Mouse (Mus musculus): ENCODE measurements around the gene Dbr1. TPM values are rescaled to one million over a fixed set of nuclear protein-coding genes. Genes with fewer than 3 reads are reported as not detected.
"Not testable (repeated sequence)": the region's sequence is repeated elsewhere in the genome, so short reads cannot be mapped to it uniquely, and the experiment has no call there.

Dbr1 gene
- polyA plus RNA-seq, 1 experiment from 2014 or later = 29.1 TPM

DNA sequence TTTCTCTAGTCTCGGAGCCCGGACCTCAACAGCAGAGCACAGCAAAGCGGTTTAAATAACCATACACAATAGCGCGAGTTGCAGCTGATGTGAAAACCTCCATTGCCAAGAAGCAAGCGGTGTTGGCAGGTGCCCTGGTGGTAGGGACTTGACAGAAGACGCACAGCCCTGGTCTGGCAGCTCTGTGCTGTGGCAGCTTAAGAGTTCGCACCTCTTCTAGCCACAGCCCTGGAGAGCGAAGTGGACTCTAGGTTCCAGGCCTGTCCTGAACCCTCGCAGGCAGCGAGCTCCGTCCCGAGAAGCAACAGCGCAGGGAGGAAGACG, 7.6 kb upstream of the Dbr1 start:
- 2% methylated on average over 15 of the region's 15 CpGs for WGBS
- Histone ChIP-seq H3K27me3 (peaks cover 10% of the 10 kb centered on the region), H3K4me3 (replicated peaks) (peak overlapping the region; percentile 96), H3K27ac (peak overlapping the region; percentile 96), H3K9me3 (no peaks in the 10 kb centered on the region), H3K4me2 (replicated peaks) (peak overlapping the region; percentile 93), H3K4me1 (replicated peaks) (peaks cover 35% of the 10 kb centered on the region), H3K9ac (replicated peaks) (peak overlapping the region; percentile 94), H3K36me3 (no peaks in the 10 kb centered on the region)
- ATAC-seq = peak; percentile 83

DNA sequence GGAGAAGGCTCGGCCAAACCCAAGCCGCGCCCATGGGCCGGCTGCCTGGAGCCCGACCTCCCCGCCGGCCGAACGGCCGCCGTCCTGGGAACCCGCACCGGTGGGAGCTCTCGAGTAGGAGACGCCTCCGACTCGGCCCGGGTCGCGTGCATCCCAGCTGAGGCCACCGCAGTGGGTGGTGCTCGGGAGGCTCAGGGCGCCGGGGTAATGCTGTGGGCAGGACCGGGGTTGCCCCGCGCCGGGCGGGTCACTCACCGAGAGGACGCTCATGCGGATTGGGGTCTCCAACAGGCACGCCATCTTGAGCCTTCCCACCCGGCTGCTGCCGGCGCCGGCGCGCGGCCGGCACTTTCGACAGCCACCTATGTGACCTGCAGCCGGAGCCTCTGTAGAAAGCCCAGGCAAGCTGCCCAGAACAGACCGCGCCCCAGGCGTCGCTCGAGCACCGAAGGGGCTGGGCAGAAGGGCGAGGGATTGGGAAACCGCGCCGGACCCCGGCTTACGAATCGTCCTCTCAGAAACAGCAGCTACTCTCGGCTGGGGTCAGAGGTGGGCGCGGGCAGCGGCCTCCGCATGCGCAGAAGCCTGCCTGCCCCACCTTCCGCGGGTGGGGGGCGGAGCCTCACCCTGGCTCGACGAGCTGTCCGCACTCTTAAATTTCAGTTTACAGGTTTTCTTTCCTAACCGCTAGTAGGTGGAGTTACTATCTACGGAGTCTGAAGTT, 7.1 kb upstream of the Dbr1 start, which contains the start of gene Armc8:
Gene Armc8 (minus strand): TSS at position 553 of the 724 bp plus-strand sequence.
- Histone ChIP-seq H3K27me3 (peaks cover 10% of the 10 kb centered on the region), H3K27ac (peak within 1 kb of the TSS; percentile 96), H3K4me1 (replicated peaks) (peaks cover 34% of the 10 kb centered on the region), H3K4me2 (replicated peaks) (peak within 1 kb of the TSS; percentile 93), H3K9me3 (no peaks in the 10 kb centered on the region), H3K4me3 (replicated peaks) (peak within 1 kb of the TSS; percentile 96), H3K36me3 (no peaks in the 10 kb centered on the region), H3K9ac (replicated peaks) (peak within 1 kb of the TSS; percentile 94)
- peak; percentile 95 for ATAC-seq
- WGBS = under 1% methylated on average over 69 of the region's 70 CpGs

DNA sequence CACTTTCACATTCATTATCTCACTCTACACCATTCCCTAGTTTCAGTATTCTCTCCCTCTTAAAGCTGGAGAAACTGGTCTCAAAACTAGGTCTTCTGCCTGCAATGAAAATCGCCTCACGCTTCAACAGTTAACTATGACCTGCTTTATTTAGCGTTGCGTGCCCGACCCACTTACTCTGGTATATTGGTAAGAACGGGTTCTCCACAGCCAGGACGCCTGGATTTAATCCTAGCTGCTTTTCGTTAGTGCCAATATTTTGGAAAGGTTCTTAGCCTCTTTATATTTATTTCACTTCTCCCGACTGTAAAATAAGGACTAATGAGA, 6.6 kb upstream of the Dbr1 start:
- peaks cover 10% of the 10 kb centered on the region for H3K27me3 ChIP-seq
- ATAC-seq = peak; percentile 57
- 2% methylated on average over 9 of the region's 9 CpGs for WGBS

DNA sequence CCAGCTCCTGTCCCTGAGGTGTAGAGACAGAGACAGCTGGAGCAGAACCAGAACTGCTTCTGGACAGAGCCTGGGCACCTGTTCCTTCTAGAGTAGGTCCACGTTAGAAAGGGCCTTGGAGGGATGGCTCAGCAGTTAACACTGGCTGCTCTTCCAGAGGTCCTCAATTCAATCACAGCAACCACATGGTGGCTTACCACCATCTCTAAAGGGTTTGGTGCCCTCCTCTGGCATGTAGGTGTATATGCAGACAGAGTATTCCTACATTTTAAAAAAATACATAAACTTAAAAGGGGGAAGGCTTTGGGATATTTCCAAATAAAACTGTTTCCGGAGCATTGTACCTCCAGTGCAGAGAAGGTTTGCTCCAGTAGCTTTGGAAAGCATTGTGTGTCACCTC, 5.1 kb downstream of the Dbr1 start:
- Histone ChIP-seq H3K27me3 (no peaks in the 10 kb centered on the region), H3K4me1 (replicated peaks) (peaks cover 17% of the 10 kb centered on the region), H3K9ac (replicated peaks) (no peak overlapping the region), H3K4me3 (replicated peaks) (no peak overlapping the region), H3K36me3 (peaks cover 50% of the 10 kb centered on the region), H3K4me2 (replicated peaks) (no peak overlapping the region), H3K9me3 (no peaks in the 10 kb centered on the region), H3K27ac (no peak overlapping the region)
- ATAC-seq = no peak
- 55% methylated on average over 2 of the region's 2 CpGs for WGBS

More for the DNA sequence above, 6.6 kb upstream of the Dbr1 start:
- Histone ChIP-seq H3K4me1 (replicated peaks) (peaks cover 29% of the 10 kb centered on the region), H3K4me2 (replicated peaks) (peak overlapping the region; percentile 93), H3K9me3 (no peaks in the 10 kb centered on the region), H3K9ac (replicated peaks) (peak overlapping the region; percentile 94), H3K36me3 (no peaks in the 10 kb centered on the region), H3K27ac (peak overlapping the region; percentile 96), H3K4me3 (replicated peaks) (peak overlapping the region; percentile 96)

DNA sequence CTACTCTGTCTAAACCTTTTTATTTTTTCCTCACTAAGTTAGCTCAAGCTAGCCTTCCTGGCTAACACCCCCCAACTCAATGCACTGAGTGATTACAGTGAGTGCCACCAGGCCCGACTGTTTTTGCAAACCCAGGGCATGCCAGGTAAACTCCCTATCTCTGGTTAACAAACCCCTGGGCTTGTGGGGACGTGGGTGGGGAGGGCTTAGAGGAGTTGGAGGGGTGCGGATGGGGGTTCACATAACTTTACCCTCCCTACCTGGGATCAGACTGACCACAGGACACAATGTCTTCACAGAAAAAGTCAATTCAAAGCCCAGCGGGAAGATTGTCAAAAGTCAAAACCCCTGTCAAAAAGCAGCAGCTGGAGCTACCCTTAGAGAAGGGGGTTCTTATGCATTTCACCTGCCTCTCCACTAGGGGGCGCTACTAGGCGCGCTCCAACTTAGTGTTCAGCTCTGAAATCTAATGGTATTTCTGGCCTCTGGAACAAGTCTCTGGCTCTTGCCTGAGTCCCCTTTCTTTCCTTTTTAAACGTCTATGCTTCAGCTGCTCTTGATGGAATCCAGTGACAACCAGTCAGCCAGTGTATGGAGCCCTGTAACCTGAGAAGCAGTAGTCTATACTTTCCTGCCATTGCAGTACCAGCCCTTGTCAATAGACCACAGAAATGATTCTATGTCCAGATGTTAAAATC, 12.1 kb downstream of the Dbr1 start:
- H3K9ac ChIP-seq (replicated peaks) = no peak overlapping the region
- 27% methylated on average over 8 of the region's 8 CpGs for WGBS
- H3K27ac ChIP-seq = no peak overlapping the region
- no peaks in the 10 kb centered on the region for H3K9me3 ChIP-seq
- H3K36me3 ChIP-seq = peaks cover 25% of the 10 kb centered on the region
- H3K4me1 ChIP-seq (replicated peaks) = no peaks in the 10 kb centered on the region
- no peak overlapping the region for H3K4me3 ChIP-seq (replicated peaks)
- H3K4me2 ChIP-seq (replicated peaks) = no peak overlapping the region
- ATAC-seq = no peak
- no peaks in the 10 kb centered on the region for H3K27me3 ChIP-seq

DNA sequence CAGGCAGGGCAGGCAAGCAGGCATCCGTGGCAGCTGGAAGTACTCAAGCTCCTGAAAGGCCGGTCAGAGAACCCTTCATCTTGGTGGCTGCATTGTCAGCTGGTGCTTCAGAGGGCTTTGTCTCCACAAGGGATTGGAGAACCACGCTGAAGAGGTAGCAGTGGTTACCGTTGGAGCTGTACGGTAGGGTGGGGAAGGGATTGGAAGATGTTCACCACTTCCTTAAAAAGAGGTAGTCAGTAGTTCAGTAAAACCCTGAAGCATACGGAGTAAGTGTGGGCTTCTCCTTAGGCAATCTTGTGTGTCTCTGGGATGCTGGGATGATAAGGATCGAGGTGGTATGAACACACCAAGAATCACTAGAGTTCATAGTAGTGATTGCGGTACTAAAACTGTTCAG, 15.5 kb downstream of the Dbr1 start:
- Histone ChIP-seq H3K4me1 (replicated peaks) (no peaks in the 10 kb centered on the region), H3K9ac (replicated peaks) (no peak overlapping the region), H3K9me3 (no peaks in the 10 kb centered on the region), H3K4me2 (replicated peaks) (no peak overlapping the region), H3K36me3 (no peaks in the 10 kb centered on the region), H3K27ac (no peak overlapping the region), H3K4me3 (replicated peaks) (no peak overlapping the region), H3K27me3 (no peaks in the 10 kb centered on the region)
- ATAC-seq = no peak
- 77% methylated on average over 8 of the region's 8 CpGs for WGBS

DNA sequence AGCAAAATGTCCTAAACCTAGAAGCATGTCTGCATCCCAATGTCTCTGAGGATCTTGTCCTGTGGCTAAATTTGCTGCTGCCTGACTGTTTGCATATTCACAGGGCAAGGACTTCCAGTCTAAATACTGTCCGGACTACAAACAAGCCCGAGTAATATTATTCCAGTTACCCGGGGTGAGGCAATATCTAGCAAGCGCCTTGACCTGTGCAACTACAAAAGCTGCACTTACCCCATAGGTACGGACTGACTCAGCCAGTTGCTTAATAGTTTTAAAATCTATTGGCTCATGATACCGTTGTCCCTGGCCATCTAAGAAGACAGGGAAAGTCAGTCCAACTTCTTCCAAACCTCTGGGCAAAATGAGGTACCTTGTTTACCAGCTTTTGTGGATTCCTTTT, 23.5 kb downstream of the Dbr1 start:
- not testable (repeated sequence) for H3K9me3 ChIP-seq; H3K4me2 ChIP-seq (replicated peaks); ATAC-seq; H3K27me3 ChIP-seq; H3K4me3 ChIP-seq (replicated peaks); H3K36me3 ChIP-seq; H3K9ac ChIP-seq (replicated peaks); H3K27ac ChIP-seq; H3K4me1 ChIP-seq (replicated peaks)
- WGBS = 93% methylated on average over 6 of the region's 6 CpGs

DNA sequence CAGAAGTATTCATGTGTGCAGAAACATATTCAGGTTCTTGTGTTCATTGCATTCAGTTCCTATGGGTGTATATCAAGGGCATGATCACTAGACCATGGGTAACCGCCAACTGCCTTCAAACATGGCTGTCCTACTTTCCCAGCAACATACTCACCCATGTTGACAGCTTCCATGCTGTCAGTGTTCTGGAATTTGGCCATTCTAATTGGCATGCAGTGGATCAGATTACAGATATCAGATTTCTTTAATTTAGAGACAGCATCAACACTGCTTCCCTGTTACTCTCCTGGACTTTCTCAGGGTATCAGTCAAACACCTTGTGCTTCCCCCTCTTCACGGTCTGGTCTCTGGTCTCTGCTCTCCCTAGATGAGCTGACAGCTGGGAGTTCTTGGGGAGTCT, 28.0 kb downstream of the Dbr1 start:
- ATAC-seq = no peak
- no peak overlapping the region for H3K9ac ChIP-seq (replicated peaks)
- no peaks in the 10 kb centered on the region for H3K4me1 ChIP-seq (replicated peaks)
- WGBS = 86% methylated on average over 2 of the region's 2 CpGs
- no peak overlapping the region for H3K27ac ChIP-seq
- H3K4me2 ChIP-seq (replicated peaks) = no peak overlapping the region
- no peaks in the 10 kb centered on the region for H3K27me3 ChIP-seq
- H3K4me3 ChIP-seq (replicated peaks) = no peak overlapping the region
- H3K36me3 ChIP-seq = no peaks in the 10 kb centered on the region
- H3K9me3 ChIP-seq = no peaks in the 10 kb centered on the region

DNA sequence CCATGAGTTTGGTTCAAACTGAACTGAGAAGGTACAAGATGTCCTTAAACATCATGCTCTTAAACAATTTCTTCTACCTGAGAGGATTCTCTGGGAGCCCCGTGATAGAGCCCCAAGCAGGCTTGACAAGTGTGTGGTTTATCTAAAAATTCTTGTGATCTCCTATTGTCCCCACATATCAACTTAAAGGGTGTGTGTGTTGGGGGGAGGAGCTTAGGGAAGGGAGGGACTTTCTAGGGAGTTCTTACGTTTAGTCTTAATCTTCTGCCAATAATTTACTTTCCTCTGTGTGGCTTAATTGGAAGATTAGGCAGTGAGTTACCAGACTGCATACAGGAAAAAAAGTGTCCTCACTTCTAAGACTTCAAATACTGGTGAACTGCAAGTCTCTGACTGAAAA, 36.6 kb downstream of the Dbr1 start, which contains the start of gene A4gnt:
Gene A4gnt (plus strand): TSS at position 301 of the 400 bp plus-strand sequence.
- no peak within 1 kb of the TSS for H3K9ac ChIP-seq (replicated peaks)
- no peaks in the 10 kb centered on the region for H3K4me1 ChIP-seq (replicated peaks)
- H3K9me3 ChIP-seq = no peaks in the 10 kb centered on the region
- 63% methylated on average over 2 of the region's 2 CpGs for WGBS
- H3K36me3 ChIP-seq = no peaks in the 10 kb centered on the region
- no peak within 1 kb of the TSS for H3K4me2 ChIP-seq (replicated peaks)
- H3K27me3 ChIP-seq = no peaks in the 10 kb centered on the region
- no peak within 1 kb of the TSS for H3K27ac ChIP-seq
- no peak within 1 kb of the TSS for H3K4me3 ChIP-seq (replicated peaks)
- ATAC-seq = no peak

DNA sequence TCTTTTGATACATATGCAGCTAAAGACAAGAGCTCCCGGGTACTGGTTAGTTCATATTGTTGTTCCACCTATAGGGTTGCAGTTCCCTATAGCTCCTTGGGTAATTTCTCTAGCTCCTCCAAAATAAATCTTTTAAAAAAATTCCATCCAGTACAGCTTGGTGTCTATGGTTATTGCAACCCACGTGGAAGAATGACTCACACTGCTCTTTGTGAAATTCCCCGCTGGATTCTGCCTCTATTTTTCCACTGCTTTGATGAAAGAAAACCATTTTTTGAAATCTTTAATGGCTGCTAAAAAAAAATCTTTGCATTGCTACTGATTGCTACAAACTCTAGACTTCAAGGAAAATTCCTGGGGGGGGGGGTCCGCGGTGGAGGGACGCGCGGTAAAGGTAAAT, 44.1 kb downstream of the Dbr1 start:
- no peak overlapping the region for H3K4me2 ChIP-seq (replicated peaks)
- H3K27ac ChIP-seq = no peak overlapping the region
- H3K36me3 ChIP-seq = no peaks in the 10 kb centered on the region
- no peaks in the 10 kb centered on the region for H3K27me3 ChIP-seq
- 94% methylated on average over 8 of the region's 8 CpGs for WGBS
- no peaks in the 10 kb centered on the region for H3K4me1 ChIP-seq (replicated peaks)
- ATAC-seq = no peak
- no peak overlapping the region for H3K4me3 ChIP-seq (replicated peaks)
- H3K9ac ChIP-seq (replicated peaks) = no peak overlapping the region
- no peaks in the 10 kb centered on the region for H3K9me3 ChIP-seq

DNA sequence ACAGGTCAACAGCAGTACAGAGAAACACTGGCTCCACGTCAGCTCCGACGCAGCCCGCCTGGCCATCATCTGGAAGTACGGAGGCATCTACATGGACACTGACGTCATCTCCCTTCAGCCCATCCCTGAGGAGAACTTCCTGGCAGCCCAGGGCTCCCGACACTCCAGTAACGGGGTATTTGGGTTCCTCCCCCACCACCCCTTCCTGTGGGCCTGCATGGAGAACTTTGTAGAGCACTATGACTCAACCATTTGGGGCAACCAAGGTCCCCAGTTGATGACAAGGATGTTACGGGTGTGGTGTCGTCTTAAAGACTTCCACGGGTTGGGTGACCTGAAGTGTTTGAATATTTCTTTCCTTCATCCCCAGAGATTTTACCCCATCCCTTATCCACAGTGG, 44.6 kb downstream of the Dbr1 start:
- H3K4me1 ChIP-seq (replicated peaks) = no peaks in the 10 kb centered on the region
- 92% methylated on average over 11 of the region's 11 CpGs for WGBS
- no peak overlapping the region for H3K27ac ChIP-seq
- no peak overlapping the region for H3K4me2 ChIP-seq (replicated peaks)
- no peaks in the 10 kb centered on the region for H3K36me3 ChIP-seq
- no peaks in the 10 kb centered on the region for H3K27me3 ChIP-seq
- no peak overlapping the region for H3K4me3 ChIP-seq (replicated peaks)
- no peaks in the 10 kb centered on the region for H3K9me3 ChIP-seq
- no peak overlapping the region for H3K9ac ChIP-seq (replicated peaks)
- ATAC-seq = no peak

DNA sequence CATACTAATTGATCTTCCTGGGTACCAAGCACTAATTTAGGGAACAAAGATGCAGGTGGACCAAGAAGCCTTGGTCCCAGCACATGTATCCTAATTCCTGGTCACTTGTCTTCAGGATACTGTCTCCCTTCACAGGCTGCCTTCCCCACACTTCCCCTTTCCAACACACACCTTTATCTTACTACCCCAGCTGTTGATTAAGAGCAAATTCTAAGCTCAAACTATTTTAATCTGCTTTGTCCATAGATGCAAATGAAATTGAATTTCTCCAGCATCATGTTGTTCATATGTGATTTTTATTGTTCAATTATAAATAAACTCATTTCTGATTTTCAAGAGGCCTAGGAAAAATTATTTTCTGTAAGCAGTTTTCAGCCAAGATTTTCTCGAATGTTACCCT, 46.4 kb downstream of the Dbr1 start:
- H3K27ac ChIP-seq = no peak overlapping the region
- H3K4me3 ChIP-seq (replicated peaks) = no peak overlapping the region
- H3K9ac ChIP-seq (replicated peaks) = no peak overlapping the region
- H3K36me3 ChIP-seq = no peaks in the 10 kb centered on the region
- no peaks in the 10 kb centered on the region for H3K27me3 ChIP-seq
- no peak overlapping the region for H3K4me2 ChIP-seq (replicated peaks)
- ATAC-seq = no peak
- WGBS = 89% methylated on average over 1 of the region's 1 CpGs
- no peaks in the 10 kb centered on the region for H3K4me1 ChIP-seq (replicated peaks)
- no peaks in the 10 kb centered on the region for H3K9me3 ChIP-seq

DNA sequence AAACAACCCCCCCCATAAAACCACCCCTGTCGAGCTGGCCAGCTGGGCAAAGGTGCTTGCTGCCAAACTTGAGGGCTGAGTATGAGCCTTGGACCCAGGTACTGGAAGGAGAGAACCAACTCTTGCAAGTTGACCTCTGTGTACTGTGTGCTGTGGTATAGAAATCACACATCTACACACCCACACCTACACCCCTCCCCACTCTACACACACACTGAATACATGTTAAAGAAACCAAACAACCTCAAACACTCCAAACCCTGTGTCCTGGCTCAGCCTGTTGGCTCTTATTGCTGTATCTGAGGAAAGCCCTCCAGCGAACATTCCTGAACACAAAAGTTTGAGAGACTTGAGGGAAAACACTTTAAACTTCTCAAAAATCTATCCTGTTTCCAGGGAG, 47.4 kb downstream of the Dbr1 start:
- no peaks in the 10 kb centered on the region for H3K36me3 ChIP-seq
- no peaks in the 10 kb centered on the region for H3K9me3 ChIP-seq
- no peak overlapping the region for H3K4me2 ChIP-seq (replicated peaks)
- H3K4me1 ChIP-seq (replicated peaks) = no peaks in the 10 kb centered on the region
- ATAC-seq = no peak
- 65% methylated on average over 2 of the region's 2 CpGs for WGBS
- no peaks in the 10 kb centered on the region for H3K27me3 ChIP-seq
- no peak overlapping the region for H3K4me3 ChIP-seq (replicated peaks)
- no peak overlapping the region for H3K9ac ChIP-seq (replicated peaks)
- no peak overlapping the region for H3K27ac ChIP-seq
